Mouse (Mus musculus) E14TG2a.4 (cell line): Measurements from ENCODE around the gene Cd38.
"Not testable (repeated sequence)": the region's sequence is repeated elsewhere in the genome, so short reads cannot be mapped to it uniquely, and the experiment has no call there.

Source experiments
- H3K27me3 ChIP-seq: 2 replicates; pipeline ENCODE4 v1.6.1; 2014; ENCODE audit warnings: low read length, control low read depth; ENCODE audit not compliant: insufficient read depth
- H3K36me3 ChIP-seq: 2 replicates; pipeline ENCODE4 v1.6.1; 2014; ENCODE audit warnings: low read length, control low read depth; ENCODE audit not compliant: insufficient read depth
- H3K4me1 ChIP-seq: replicated peaks from 2 replicates; pipeline ENCODE4 v1.6.1; 2014; ENCODE audit warnings: low read depth, low read length, control low read depth
- H3K4me3 ChIP-seq: replicated peaks from 2 replicates; pipeline ENCODE4 v1.5.1; 2014; ENCODE audit warnings: mild to moderate bottlenecking, low read length
- H3K9me3 ChIP-seq: 2 replicates; pipeline ENCODE4 v1.6.1; 2014; ENCODE audit warnings: low read length, control low read depth
- CTCF ChIP-seq: conservative IDR thresholded peaks from 2 replicates; pipeline ENCODE4 v1.5.1; 2014; ENCODE audit warnings: low read length
- NANOG ChIP-seq: IDR thresholded peaks from 2 replicates; pipeline ENCODE4 v1.6.1; 2014; ENCODE audit warnings: borderline replicate concordance, low read length, mixed read lengths
- POU5F1 ChIP-seq: IDR thresholded peaks from 2 replicates; pipeline ENCODE4 v1.6.1; 2014; ENCODE audit warnings: low read length, borderline replicate concordance

Cd38 gene

GRCm38 (mm10) chr5:43894113-43894512, 25.8 kb downstream of the Cd38 start:
- no peak overlapping the region for H3K4me3 ChIP-seq
- no peaks in the 10 kb centered on the region for H3K36me3 ChIP-seq
- 0 out of 2 replicates have a peak, but pooled peaks cover 3% of the 10 kb centered on the region for H3K4me1 ChIP-seq
- H3K9me3 ChIP-seq, result no peaks in the 10 kb centered on the region
- no peaks in the 10 kb centered on the region for H3K27me3 ChIP-seq
- TF ChIP-seq NANOG, result no peak
- TF ChIP-seq POU5F1, result no peak
- TF ChIP-seq CTCF, result peak; percentile 56

- Histone ChIP-seq H3K4me1 (0 out of 2 replicates have a peak, but pooled peaks cover 3% of the 10 kb centered on the region), H3K4me3 (no peak overlapping the region), H3K27me3 (no peaks in the 10 kb centered on the region), H3K36me3 (peaks cover 3% of the 10 kb centered on the region; the same call in 1 of the 2 replicates), H3K9me3 (no peaks in the 10 kb centered on the region)
- TF ChIP-seq CTCF, result no peak
- TF ChIP-seq POU5F1, result no peak
- no peak for TF ChIP-seq NANOG
Measured at GRCm38 (mm10) chr5:43895931-43896330, 27.6 kb downstream of the Cd38 start.

- Histone ChIP-seq H3K9me3 (no peaks in the 10 kb centered on the region), H3K4me3 (no peak overlapping the region), H3K27me3 (no peaks in the 10 kb centered on the region), H3K36me3 (peaks cover 35% of the 10 kb centered on the region), H3K4me1 (peaks cover 13% of the 10 kb centered on the region)
- no peak for TF ChIP-seq CTCF
- no peak for TF ChIP-seq NANOG
- TF ChIP-seq POU5F1, result no peak
Measured at GRCm38 (mm10) chr5:43904685-43905084, 36.3 kb downstream of the Cd38 start.

GRCm38 (mm10) chr5:43909213-43909612, 40.9 kb downstream of the Cd38 start:
- 0 out of 2 replicates have a peak overlapping the region, but pooled peaks have one; percentile 23 for H3K4me3 ChIP-seq
- H3K9me3 ChIP-seq, result no peaks in the 10 kb centered on the region
- H3K4me1 ChIP-seq, result peaks cover 13% of the 10 kb centered on the region
- 0 out of 2 replicates have a peak, but pooled peaks cover 11% of the 10 kb centered on the region for H3K36me3 ChIP-seq
- H3K27me3 ChIP-seq, result no peaks in the 10 kb centered on the region
- TF ChIP-seq POU5F1, result no peak
- no peak for TF ChIP-seq CTCF
- no peak for TF ChIP-seq NANOG

- H3K27me3 ChIP-seq, result no peaks in the 10 kb centered on the region
- no peaks in the 10 kb centered on the region for H3K9me3 ChIP-seq
- no peak overlapping the region for H3K4me3 ChIP-seq
- H3K36me3 ChIP-seq, result 0 out of 2 replicates have a peak, but pooled peaks cover 11% of the 10 kb centered on the region
- H3K4me1 ChIP-seq, result peaks cover 13% of the 10 kb centered on the region
- no peak for TF ChIP-seq POU5F1
- TF ChIP-seq CTCF, result no peak
- TF ChIP-seq NANOG, result no peak
Measured at GRCm38 (mm10) chr5:43910006-43910405, 41.7 kb downstream of the Cd38 start.

GRCm38 (mm10) chr5:43912844-43913243, 44.5 kb downstream of the Cd38 start, which contains the start of gene Gm7879:
Gene Gm7879 (plus strand): TSS chr5:43913144.
- H3K4me1 ChIP-seq, H3K27me3 ChIP-seq, H3K36me3 ChIP-seq, H3K9me3 ChIP-seq, H3K4me3 ChIP-seq: not testable (repeated sequence)

GRCm38 (mm10) chr5:43915261-43915886, 47.0 kb downstream of the Cd38 start:
- H3K4me1 ChIP-seq, result no peaks in the 10 kb centered on the region
- H3K27me3 ChIP-seq, result no peaks in the 10 kb centered on the region
- no peak overlapping the region for H3K4me3 ChIP-seq
- no peaks in the 10 kb centered on the region for H3K9me3 ChIP-seq
- H3K36me3 ChIP-seq, result no peaks in the 10 kb centered on the region
- TF ChIP-seq POU5F1 (no peak), CTCF (no peak), NANOG (no peak)

GRCm38 (mm10) chr5:43921877-43922276, 53.5 kb downstream of the Cd38 start:
- H3K27me3 ChIP-seq, result no peaks in the 10 kb centered on the region
- no peaks in the 10 kb centered on the region for H3K9me3 ChIP-seq
- TF ChIP-seq NANOG, result no peak
- TF ChIP-seq CTCF, result no peak
- no peak for TF ChIP-seq POU5F1
- no peaks in the 10 kb centered on the region for H3K36me3 ChIP-seq
- no peak overlapping the region for H3K4me3 ChIP-seq
- H3K4me1 ChIP-seq, result no peaks in the 10 kb centered on the region

GRCm38 (mm10) chr5:43923933-43924332, 55.6 kb downstream of the Cd38 start:
- Histone ChIP-seq H3K9me3 (no peaks in the 10 kb centered on the region), H3K4me3 (no peak overlapping the region), H3K4me1 (no peaks in the 10 kb centered on the region), H3K36me3 (no peaks in the 10 kb centered on the region), H3K27me3 (no peaks in the 10 kb centered on the region)
- TF ChIP-seq NANOG, result no peak
- TF ChIP-seq POU5F1, result no peak
- peak; percentile 73 for TF ChIP-seq CTCF
